Mouse (Mus musculus) stomach, embryonic 16.5 days (tissue): Measurements from ENCODE around the gene Zfp654. TPM values are rescaled to one million over a fixed set of nuclear protein-coding genes. Genes with fewer than 3 reads are reported as not detected.

Source experiments
- polyA plus RNA-seq: library from polyadenylated mRNA; unstranded; fragments of >200 nt; fragmentation: Nextera tagmentation; extraction: Ambion mirVana; gene quantifications from 2 replicates; pipeline ENCODE4 v1.2.1, GENCODE M21; 2015

Zfp654 gene
- polyA plus RNA-seq, 1 experiment from 2014 or later: 6.4 TPM

Other genes with a start within 250 kb of the Zfp654 start
- gene Csnka2ip, start 249.2 kb downstream of the Zfp654 start, polyA plus RNA-seq: not detected in 2 replicates
- 19.4 and 21.4 TPM in 2 replicates for gene 4930453N24Rik, start 80.5 kb downstream of the Zfp654 start, polyA plus RNA-seq
- 74.5 and 74.6 TPM in 2 replicates for gene Cggbp1, start 344 bp upstream of the Zfp654 start, polyA plus RNA-seq